Mouse (Mus musculus) limb, embryonic 15.5 days (tissue): Measurements from ENCODE around the gene Akap17b. TPM values are rescaled to one million over a fixed set of nuclear protein-coding genes. Genes with fewer than 3 reads are reported as not detected.

Source experiments
- ATAC-seq: fragments of 200-750 bp; cut with Nextera tagmentation; 2 replicates; pipeline ENCODE4 v1.8.0; 2017; ENCODE audit warnings: low read depth, moderate TSS enrichment; ENCODE audit not compliant: insufficient number of reproducible peaks, low FRiP score, low TSS enrichment
- H3K27ac ChIP-seq: fragments of 300-500 bp; sonication (generic); 2 replicates; pipeline ENCODE4 v1.5.1; 2015; ENCODE audit warnings: moderate library complexity, mild to moderate bottlenecking, inconsistent platforms
- H3K27me3 ChIP-seq: fragments of 300-500 bp; sonication (generic); 2 replicates; pipeline ENCODE4 v1.6.1; 2015; ENCODE audit warnings: inconsistent platforms
- H3K36me3 ChIP-seq: fragments of 300-500 bp; sonication (generic); 2 replicates; pipeline ENCODE4 v1.6.1; 2015; ENCODE audit warnings: inconsistent platforms
- H3K4me1 ChIP-seq: fragments of 300-500 bp; sonication (generic); 2 replicates; pipeline ENCODE4 v1.6.1; 2015; ENCODE audit warnings: inconsistent platforms
- H3K4me2 ChIP-seq: fragments of 300-500 bp; sonication (generic); 2 replicates; pipeline ENCODE4 v1.6.1; 2015; ENCODE audit warnings: mild to moderate bottlenecking, inconsistent platforms
- H3K4me3 ChIP-seq: fragments of 300-500 bp; sonication (generic); 2 replicates; pipeline ENCODE4 v1.5.1; 2015; ENCODE audit warnings: mild to moderate bottlenecking, inconsistent platforms
- H3K9ac ChIP-seq: fragments of 300-500 bp; sonication (generic); 2 replicates; pipeline ENCODE4 v1.6.1; 2015; ENCODE audit warnings: inconsistent platforms
- H3K9me3 ChIP-seq: fragments of 300-500 bp; sonication (generic); 2 replicates; pipeline ENCODE4 v1.6.1; 2016; ENCODE audit warnings: inconsistent platforms
- WGBS: fragments of 180-500 bp; shearing (Covaris S2); methylation state at CpG from one replicate; pipeline ENCODE4 v1.1.7; 2015; 5-methylcytosine and 5-hydroxymethylcytosine counted together
- polyA plus RNA-seq: library from polyadenylated mRNA; unstranded; fragments of >200 nt; fragmentation: Nextera tagmentation; extraction: Ambion mirVana; gene quantifications from 2 replicates; pipeline ENCODE4 v1.2.1, GENCODE M21; 2015

Akap17b gene
- polyA plus RNA-seq: 3.6 and 4.2 TPM in 2 replicates

DNA sequence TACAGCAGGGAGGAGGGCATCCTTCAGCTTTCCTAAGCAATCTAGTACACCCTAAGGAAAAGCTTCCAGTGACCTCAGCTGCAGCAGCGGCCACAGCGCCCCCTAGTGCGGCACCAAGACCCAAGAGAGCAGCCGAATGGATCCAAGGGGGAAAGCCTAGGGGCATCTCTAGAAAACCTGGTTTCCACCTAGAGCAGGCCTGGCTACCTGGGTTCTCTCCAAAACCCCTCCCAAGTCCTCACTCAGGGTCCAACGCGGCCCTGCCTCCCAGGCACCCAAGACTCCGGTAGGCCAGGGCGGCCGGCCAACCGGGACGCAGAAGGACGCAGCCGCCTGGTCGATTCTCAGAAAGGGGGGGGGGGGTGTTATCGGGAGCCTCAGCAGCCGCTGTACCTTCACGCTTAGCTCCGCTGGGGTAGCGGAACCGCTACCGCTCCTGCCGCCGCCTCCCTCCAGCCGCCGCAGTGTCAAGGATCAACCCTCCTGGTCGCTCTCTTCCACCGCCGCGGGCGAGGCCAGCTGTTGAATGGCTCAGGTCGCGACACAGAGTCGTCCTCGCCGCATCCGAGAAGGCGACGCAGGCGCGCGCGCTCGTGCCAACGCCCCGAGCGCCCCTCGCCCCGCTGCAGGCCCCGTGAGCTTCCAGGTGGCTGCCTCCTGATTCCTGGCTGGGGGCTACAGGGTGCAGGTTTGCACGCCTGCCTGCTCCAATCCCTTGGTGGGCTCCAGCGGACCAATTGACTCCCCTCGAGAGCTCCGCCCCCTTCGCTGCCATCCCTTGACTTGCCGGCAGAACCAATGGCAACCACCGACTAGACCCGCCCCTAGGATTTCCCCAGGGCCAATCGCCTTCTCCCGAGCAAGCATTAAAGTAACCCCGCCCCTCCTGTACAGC lies at the start of gene Akap17b:
Gene Akap17b, minus strand, starts transcription at position 739 of the 895 bp plus-strand sequence.
- H3K9me3 ChIP-seq: no peaks in the 10 kb centered on the region
- H3K27ac ChIP-seq: peak within 1 kb of the TSS; percentile 54
- WGBS: 28% methylated on average over 51 of the region's 60 CpGs
- peak within 1 kb of the TSS; percentile 42 for H3K9ac ChIP-seq
- peak within 1 kb of the TSS; percentile 47 for H3K4me2 ChIP-seq
- H3K27me3 ChIP-seq: no peaks in the 10 kb centered on the region
- peak; percentile 87 for ATAC-seq
- no peaks in the 10 kb centered on the region for H3K36me3 ChIP-seq
- peak within 1 kb of the TSS; percentile 63 for H3K4me3 ChIP-seq
- no peaks in the 10 kb centered on the region for H3K4me1 ChIP-seq

GRCm38 (mm10) chrX:36691365-36691764 lies 46.2 kb upstream of the Akap17b start:
- WGBS: 79% methylated on average over 5 of the region's 5 CpGs

GRCm38 (mm10) chrX:36689655-36690054 lies 44.5 kb upstream of the Akap17b start:
- no peak for ATAC-seq

More at GRCm38 (mm10) chrX:36691365-36691764, 46.2 kb upstream of the Akap17b start:
- Histone ChIP-seq H3K27me3 (no peaks in the 10 kb centered on the region), H3K4me3 (no peak overlapping the region), H3K27ac (no peak overlapping the region), H3K4me1 (no peaks in the 10 kb centered on the region), H3K9me3 (no peaks in the 10 kb centered on the region), H3K4me2 (no peak overlapping the region), H3K9ac (no peak overlapping the region), H3K36me3 (no peaks in the 10 kb centered on the region)
- no peak for ATAC-seq

GRCm38 (mm10) chrX:36676836-36677235 lies 31.6 kb upstream of the Akap17b start:
- WGBS: 44% methylated on average over 1 of the region's 1 CpGs
- Histone ChIP-seq H3K27me3 (no peaks in the 10 kb centered on the region), H3K4me2 (no peak overlapping the region), H3K9ac (no peak overlapping the region), H3K4me3 (no peak overlapping the region), H3K27ac (no peak overlapping the region), H3K9me3 (no peaks in the 10 kb centered on the region), H3K4me1 (no peaks in the 10 kb centered on the region), H3K36me3 (no peaks in the 10 kb centered on the region)
- no peak for ATAC-seq

More at GRCm38 (mm10) chrX:36689655-36690054, 44.5 kb upstream of the Akap17b start:
- Histone ChIP-seq H3K4me2 (no peak overlapping the region), H3K36me3 (no peaks in the 10 kb centered on the region), H3K27ac (no peak overlapping the region), H3K9ac (no peak overlapping the region), H3K4me1 (no peaks in the 10 kb centered on the region), H3K4me3 (no peak overlapping the region), H3K9me3 (no peaks in the 10 kb centered on the region), H3K27me3 (no peaks in the 10 kb centered on the region)

DNA sequence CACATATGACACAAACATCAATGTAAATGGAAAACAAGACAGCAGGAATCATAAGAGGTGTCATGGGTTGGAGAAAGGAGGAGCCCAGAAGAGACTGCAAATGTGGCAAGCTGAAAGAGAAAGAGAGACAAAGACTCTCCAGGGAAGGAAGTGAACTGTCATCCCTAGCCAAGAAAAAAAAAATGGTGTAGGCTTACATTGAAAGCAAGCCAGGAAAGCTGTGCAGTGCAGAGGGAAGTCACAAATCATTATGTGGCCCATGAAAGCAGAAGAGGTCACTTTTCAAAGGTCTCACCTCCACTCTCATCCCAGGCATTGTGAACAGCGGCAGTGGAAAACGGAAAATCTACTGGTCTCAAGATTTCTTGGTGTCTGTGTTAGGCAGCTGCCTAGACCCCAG lies 27.5 kb upstream of the Akap17b start:
- 46% methylated on average over 2 of the region's 2 CpGs for WGBS
- Histone ChIP-seq H3K27me3 (no peaks in the 10 kb centered on the region), H3K4me2 (no peak overlapping the region), H3K36me3 (no peaks in the 10 kb centered on the region), H3K4me3 (no peak overlapping the region), H3K27ac (no peak overlapping the region), H3K9ac (no peak overlapping the region), H3K4me1 (no peaks in the 10 kb centered on the region), H3K9me3 (no peaks in the 10 kb centered on the region)
- no peak for ATAC-seq

DNA sequence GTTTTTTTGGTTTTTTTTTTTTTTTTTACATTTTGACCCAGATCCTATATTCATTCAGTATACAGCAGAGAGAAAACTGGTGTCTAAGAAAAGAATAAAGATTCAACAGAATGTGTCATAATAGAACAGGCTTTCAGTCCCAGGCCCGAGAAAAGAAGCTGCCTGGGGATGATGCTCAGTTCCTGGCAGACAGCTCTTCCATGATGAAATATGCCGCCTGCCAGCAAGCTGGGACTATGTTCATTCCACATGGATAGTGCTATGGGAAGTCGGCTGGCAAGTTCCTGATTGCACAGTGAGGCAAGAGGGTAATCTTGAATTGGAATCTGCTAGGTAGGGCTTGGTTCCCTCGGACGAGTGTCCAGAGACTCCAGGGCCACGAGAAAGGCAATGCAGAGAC lies 5.1 kb downstream of the Akap17b start:
- WGBS: 77% methylated on average over 6 of the region's 6 CpGs
- Histone ChIP-seq H3K4me3 (no peak overlapping the region), H3K27ac (no peak overlapping the region), H3K4me2 (no peak overlapping the region), H3K4me1 (no peaks in the 10 kb centered on the region), H3K9ac (no peak overlapping the region), H3K36me3 (no peaks in the 10 kb centered on the region), H3K9me3 (no peaks in the 10 kb centered on the region), H3K27me3 (no peaks in the 10 kb centered on the region)
- no peak for ATAC-seq

DNA sequence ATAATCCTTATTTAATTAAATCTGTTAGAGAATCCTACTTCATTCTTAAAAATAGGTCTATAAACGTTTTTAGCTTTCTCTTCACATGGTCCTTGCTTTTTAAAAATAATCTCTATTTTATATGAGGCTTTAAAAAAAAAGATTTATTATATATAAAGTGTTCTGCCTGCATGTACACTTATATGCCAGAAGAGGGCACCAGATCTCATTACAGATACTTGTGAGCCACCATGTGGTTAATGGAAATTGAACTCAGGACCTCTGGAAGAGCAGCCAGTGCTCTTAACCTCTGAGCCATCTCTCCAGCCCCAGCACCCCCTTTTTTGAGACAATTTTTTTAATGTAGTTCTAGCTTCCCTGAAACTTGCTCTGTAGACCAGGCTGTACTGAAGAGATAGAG lies 14.4 kb downstream of the Akap17b start:
- Histone ChIP-seq H3K9me3 (no peaks in the 10 kb centered on the region), H3K27me3 (no peaks in the 10 kb centered on the region), H3K36me3 (no peaks in the 10 kb centered on the region), H3K4me2 (no peak overlapping the region), H3K4me3 (no peak overlapping the region), H3K9ac (no peak overlapping the region), H3K27ac (no peak overlapping the region), H3K4me1 (no peaks in the 10 kb centered on the region)
- 5% methylated on average over 1 of the region's 1 CpGs for WGBS
- no peak for ATAC-seq

- Histone ChIP-seq H3K4me2 (no peak overlapping the region), H3K27ac (no peak overlapping the region), H3K9me3 (no peaks in the 10 kb centered on the region), H3K4me3 (no peak overlapping the region), H3K36me3 (no peaks in the 10 kb centered on the region), H3K9ac (no peak overlapping the region), H3K27me3 (no peaks in the 10 kb centered on the region), H3K4me1 (no peaks in the 10 kb centered on the region)
- 67% methylated on average over 3 of the region's 3 CpGs for WGBS
- ATAC-seq: no peak
Observed at GRCm38 (mm10) chrX:36628102-36628501, 17.1 kb downstream of the Akap17b start.

GRCm38 (mm10) chrX:36609117-36609516 lies 36.1 kb downstream of the Akap17b start:
- no peaks in the 10 kb centered on the region for H3K27me3 ChIP-seq
- no peaks in the 10 kb centered on the region for H3K9me3 ChIP-seq
- H3K4me1 ChIP-seq: no peaks in the 10 kb centered on the region
- peaks cover 6% of the 10 kb centered on the region; the same call in 1 of the 2 replicates for H3K36me3 ChIP-seq
- no peak overlapping the region for H3K27ac ChIP-seq
- H3K4me3 ChIP-seq: no peak overlapping the region
- no peak overlapping the region for H3K4me2 ChIP-seq
- ATAC-seq: no peak
- no peak overlapping the region for H3K9ac ChIP-seq
- 70% methylated on average over 2 of the region's 2 CpGs for WGBS

GRCm38 (mm10) chrX:36604040-36604439 lies 41.2 kb downstream of the Akap17b start:
- no peak for ATAC-seq
- 83% methylated on average over 4 of the region's 4 CpGs for WGBS

GRCm38 (mm10) chrX:36602926-36603325 lies 42.3 kb downstream of the Akap17b start:
- H3K9ac ChIP-seq: no peak overlapping the region
- ATAC-seq: no peak
- no peak overlapping the region for H3K4me2 ChIP-seq
- H3K9me3 ChIP-seq: no peaks in the 10 kb centered on the region
- H3K27me3 ChIP-seq: no peaks in the 10 kb centered on the region
- H3K36me3 ChIP-seq: peaks cover 6% of the 10 kb centered on the region; the same call in 1 of the 2 replicates
- no peak overlapping the region for H3K27ac ChIP-seq
- H3K4me3 ChIP-seq: no peak overlapping the region
- no peaks in the 10 kb centered on the region for H3K4me1 ChIP-seq
- WGBS: 83% methylated on average over 2 of the region's 2 CpGs

More at GRCm38 (mm10) chrX:36604040-36604439, 41.2 kb downstream of the Akap17b start:
- Histone ChIP-seq H3K36me3 (peaks cover 6% of the 10 kb centered on the region; the same call in 1 of the 2 replicates), H3K4me1 (no peaks in the 10 kb centered on the region), H3K9ac (no peak overlapping the region), H3K27me3 (no peaks in the 10 kb centered on the region), H3K4me2 (no peak overlapping the region), H3K4me3 (no peak overlapping the region), H3K9me3 (no peaks in the 10 kb centered on the region), H3K27ac (no peak overlapping the region)

GRCm38 (mm10) chrX:36600066-36600465 lies 45.1 kb downstream of the Akap17b start:
- Histone ChIP-seq H3K4me2 (peak overlapping the region; percentile 42; the same call in 1 of the 2 replicates), H3K27ac (no peak overlapping the region), H3K9me3 (no peaks in the 10 kb centered on the region), H3K4me1 (no peaks in the 10 kb centered on the region; the same call in 1 of the 2 replicates), H3K27me3 (no peaks in the 10 kb centered on the region), H3K36me3 (peaks cover 1% of the 10 kb centered on the region; the same call in 1 of the 2 replicates), H3K9ac (no peak overlapping the region), H3K4me3 (no peak overlapping the region; the same call in 1 of the 2 replicates)
- no peak for ATAC-seq
- WGBS: 56% methylated on average over 8 of the region's 8 CpGs
